Mouse (Mus musculus) left cerebral cortex, adult 2 months (tissue): Measurements from ENCODE around the gene Sept3. TPM values are rescaled to one million over a fixed set of nuclear protein-coding genes. Genes with fewer than 3 reads are reported as not detected.

Experiments used
- DNase-seq, 2 experiments: peaks; one replicate each; pipeline ENCODE4 v3.0.0; 2021 to 2022; ENCODE audit warnings: low spot score in 2 of 2, mixed read lengths in 1 of 2; ENCODE audit errors: extremely low spot score in 1 of 2
- H3K27ac ChIP-seq: fragments of 200-600 bp; 2 replicates; pipeline ENCODE4 v1.8.1; 2022
- H3K4me3 ChIP-seq: fragments of 200-600 bp; 2 replicates; pipeline ENCODE4 v1.8.1; 2022
- CTCF ChIP-seq: fragments of 200-600 bp; IDR thresholded peaks from 2 replicates; pipeline ENCODE4 v1.8.1; 2022; ENCODE audit warnings: antibody characterized with exemption, mild to moderate bottlenecking, moderate library complexity
- intact Hi-C: fragments of 180-260 bp; cut with DNase I; formaldehyde crosslinking; loops from one replicate; pipeline ENCODE4 v1.15.1; 2025
- total RNA-seq, 2 experiments: library from RNA; stranded (reverse); gene quantifications; 2 replicates each; pipeline ENCODE4 v1.2.3; 2021

Gene Sept3
- total RNA-seq, 2 experiments from 2014 or later: 489 to 520 TPM

DNA sequence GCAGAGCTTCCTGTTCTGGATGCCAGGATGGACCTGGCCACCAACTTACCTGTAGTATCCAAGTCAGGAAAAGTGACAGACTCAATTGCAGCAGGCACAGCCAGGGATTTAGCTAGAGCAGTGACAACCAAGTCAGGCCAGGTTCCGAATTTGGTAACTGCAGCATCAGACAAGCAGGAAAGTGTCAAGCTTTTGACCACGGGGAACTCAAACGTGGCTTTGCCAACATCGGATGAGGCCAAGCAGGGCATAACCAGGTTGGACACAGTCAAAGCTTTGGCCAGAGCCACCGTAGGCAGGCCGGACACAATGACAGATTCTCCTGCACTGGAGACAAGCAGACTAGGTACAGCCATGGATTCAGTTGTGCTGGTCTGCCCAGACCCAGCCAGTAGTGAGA is 2.4 kb upstream of the Sept3 start:
- Histone ChIP-seq H3K27ac (no peak overlapping the region), H3K4me3 (no peak overlapping the region)
- DNase-seq: no peak
- intact Hi-C loops: no loop called here
- TF ChIP-seq CTCF: no peak

DNA sequence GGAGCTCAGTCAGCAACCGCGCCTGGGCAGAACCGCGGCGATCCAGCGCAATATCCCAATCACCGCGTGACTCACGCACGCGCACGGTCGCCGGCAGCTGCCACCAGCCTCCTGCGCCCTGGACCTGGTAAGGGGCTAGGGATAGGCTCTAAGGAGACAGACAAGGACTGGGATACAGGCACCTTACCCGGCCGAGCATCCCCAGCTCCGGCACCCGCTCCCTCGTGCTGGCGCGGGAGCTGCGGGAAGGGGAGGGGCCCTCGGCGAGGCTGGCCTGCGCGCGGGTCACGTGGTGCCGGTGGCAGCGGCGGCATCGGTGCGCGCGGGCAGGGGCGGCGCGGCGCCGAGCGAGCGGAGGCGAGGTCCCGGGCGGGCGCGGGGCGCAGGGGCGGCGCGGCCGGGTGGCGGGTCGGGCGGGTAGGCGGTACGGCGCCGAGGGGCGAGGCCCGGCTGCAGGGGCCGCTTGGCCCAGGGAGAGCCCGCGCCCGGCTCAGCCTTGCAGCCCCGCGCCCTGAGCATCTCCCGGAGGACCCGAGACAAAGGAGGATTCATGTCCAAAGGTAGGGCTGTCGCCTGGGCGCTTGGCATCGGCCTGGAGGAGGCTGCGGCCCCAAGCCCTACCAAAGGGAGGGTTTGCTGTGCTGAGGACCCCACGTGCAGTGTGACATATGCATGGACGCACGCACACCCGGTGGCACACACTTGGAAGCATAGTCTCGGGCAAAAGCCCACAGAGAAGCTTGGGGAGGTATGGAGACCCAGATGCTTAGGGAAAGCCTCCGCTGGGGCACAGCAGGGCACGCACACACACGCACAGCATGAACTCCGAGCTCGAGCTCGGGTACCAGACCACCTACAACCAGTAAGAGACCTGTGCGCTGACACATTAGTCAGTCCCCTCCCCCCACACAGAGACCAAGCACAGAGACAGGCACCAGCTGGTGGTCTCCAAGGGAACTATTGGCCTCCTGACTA is 521 bp downstream of the Sept3 start:
- Histone ChIP-seq H3K27ac (peak overlapping the region; percentile 94), H3K4me3 (peak overlapping the region; percentile 78)
- intact Hi-C loops: loop anchor here (2.0 kb wide), 1 partner anchor 72 kb away; no protein-coding TSS in a partner anchor
- peak; percentile 84 to 85 for DNase-seq
- no peak for TF ChIP-seq CTCF

DNA sequence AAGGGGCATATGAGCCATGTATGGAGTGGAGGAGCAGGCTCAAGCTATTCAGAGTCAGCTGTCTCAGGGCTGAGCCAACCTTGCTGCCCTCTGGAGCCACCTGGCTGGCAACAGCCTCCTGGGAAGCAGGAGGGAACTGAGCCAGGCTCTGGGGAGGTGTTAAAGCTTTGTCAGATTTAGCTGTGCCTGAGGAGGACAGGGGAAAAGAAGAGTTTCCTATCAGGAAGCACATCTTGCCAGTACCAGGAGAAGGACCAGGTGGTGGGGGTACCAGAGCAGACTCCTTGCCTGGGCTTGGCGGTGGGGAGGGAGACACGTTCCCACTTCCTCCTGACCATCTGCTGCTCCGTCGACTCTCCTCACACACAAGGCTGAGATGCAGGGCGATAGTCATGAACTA is 2.9 kb downstream of the Sept3 start:
- Histone ChIP-seq H3K27ac (peak overlapping the region; percentile 74), H3K4me3 (no peak overlapping the region; the same call in 1 of the 2 replicates)
- intact Hi-C loops: no loop called here
- no peak for TF ChIP-seq CTCF
- no peak for DNase-seq

DNA sequence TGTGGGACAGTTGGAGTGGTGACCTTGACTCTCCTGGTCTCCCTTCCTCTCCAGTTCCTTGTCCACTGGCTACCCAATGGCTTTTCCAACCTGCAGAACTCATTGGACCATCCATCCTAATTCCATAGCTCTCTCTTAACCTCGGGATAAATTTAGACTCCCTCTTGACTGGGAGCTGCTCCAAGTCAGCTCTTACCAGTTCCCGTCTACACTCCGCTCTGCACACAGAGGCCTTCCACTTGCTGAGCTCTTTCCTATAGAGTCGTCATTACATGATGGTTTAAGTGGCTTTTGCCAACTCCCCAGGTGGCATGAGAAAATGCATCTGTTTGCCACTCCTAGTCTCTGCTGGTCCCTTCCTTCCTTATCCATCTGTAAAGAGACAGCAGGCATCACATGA is 5.9 kb downstream of the Sept3 start:
- DNase-seq: no peak
- no peak for TF ChIP-seq CTCF
- intact Hi-C loops: no loop called here
- H3K4me3 ChIP-seq: no peak overlapping the region
- no peak overlapping the region for H3K27ac ChIP-seq

DNA sequence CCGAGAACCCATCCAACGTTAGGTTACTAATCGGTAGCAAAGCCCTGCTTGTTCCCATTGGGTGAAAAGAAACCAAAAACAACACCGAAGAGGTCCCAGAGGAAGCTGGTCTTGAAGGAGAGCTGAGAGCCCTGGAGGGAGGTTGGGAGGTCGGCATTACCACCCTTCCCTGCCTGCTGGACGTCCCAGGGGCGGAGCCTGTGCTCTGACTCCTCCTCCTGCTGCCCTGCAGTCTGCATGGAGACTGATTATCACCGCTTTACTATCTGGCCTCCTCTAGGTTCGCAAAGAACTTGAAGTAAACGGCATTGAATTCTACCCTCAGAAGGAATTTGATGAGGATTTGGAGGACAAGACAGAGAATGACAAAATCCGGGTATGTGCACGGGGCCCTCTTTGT is 11.5 kb downstream of the Sept3 start:
- DNase-seq: no peak
- intact Hi-C loops: no loop called here
- TF ChIP-seq CTCF: no peak
- no peak overlapping the region for H3K27ac ChIP-seq
- no peak overlapping the region for H3K4me3 ChIP-seq

DNA sequence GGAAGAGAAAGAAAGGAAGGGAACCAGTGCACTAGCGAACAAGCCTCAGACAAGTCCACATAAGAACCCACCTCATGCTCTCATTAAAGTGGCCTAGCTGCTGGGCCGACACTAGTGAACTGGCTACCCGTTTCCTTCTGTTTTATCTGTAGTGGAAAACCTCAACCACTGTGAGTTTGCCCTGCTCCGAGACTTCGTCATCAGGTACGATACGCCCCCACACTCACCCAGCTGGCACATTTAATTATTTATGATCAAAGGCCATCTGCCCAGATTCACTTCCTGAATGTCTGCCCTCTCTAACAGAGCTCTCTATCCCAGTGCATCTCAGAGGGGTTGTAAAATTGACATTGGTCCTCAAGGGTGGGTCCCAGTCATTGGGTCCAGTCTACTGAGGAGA is 15.6 kb downstream of the Sept3 start:
- DNase-seq: no peak
- no peak for TF ChIP-seq CTCF
- no peak overlapping the region for H3K4me3 ChIP-seq

DNA sequence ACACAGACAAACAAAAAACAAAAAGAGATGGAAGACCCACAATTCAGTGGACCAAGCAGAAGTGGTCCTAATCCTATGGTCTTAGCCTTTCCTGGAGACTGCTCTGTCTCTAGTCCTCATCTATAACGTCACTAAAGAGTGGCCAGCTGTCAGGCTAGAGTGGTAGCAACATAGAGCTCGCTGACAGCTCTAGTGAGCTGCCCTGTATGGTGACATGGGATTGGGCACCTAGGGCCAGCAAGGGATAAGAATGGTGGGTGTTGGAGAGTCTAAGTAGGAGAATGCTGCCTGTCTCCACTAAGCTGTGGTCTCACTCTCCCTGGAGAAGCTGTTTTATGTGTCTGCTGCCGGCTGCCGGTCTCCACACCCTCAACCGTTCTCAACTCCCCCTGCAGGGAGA is 18.2 kb downstream of the Sept3 start:
- DNase-seq: no peak
- H3K27ac ChIP-seq: no peak overlapping the region
- intact Hi-C loops: loop anchor here (10.0 kb wide), 2 partner anchors 122 to 512 kb away; no protein-coding TSS in a partner anchor
- no peak for TF ChIP-seq CTCF
- no peak overlapping the region for H3K4me3 ChIP-seq

More for the DNA sequence above, 15.6 kb downstream of the Sept3 start:
- no peak overlapping the region for H3K27ac ChIP-seq
- intact Hi-C loops: loop anchor here (10.0 kb wide), 2 partner anchors 125 to 515 kb away; no protein-coding TSS in a partner anchor

DNA sequence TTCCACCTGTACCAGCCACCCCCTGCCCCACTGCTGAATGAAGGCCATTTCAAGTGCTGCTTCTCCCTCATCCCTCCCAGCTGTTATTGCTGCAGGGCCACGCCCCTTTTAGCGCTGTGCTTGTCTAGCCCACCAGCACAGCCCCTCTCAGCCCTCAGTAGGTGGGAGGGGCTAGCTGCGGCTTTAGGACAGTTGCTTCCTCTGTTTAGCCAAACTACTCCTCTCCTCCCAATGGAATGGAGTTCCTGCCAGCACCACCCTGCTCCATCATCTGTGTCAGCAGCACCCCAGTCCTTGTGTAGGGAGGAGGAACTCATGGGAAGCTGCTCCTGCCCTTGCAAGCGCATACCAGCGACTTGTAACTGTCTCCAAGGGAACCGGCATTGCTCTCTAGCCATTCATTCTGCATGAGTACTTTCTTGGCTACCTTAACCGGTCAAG is 18.6 kb downstream of the Sept3 start:
- no peak for TF ChIP-seq CTCF
- no peak for DNase-seq
- intact Hi-C loops: loop anchor here (10.0 kb wide), 2 partner anchors 122 to 512 kb away; no protein-coding TSS in a partner anchor
- Histone ChIP-seq H3K27ac (no peak overlapping the region), H3K4me3 (no peak overlapping the region)

DNA sequence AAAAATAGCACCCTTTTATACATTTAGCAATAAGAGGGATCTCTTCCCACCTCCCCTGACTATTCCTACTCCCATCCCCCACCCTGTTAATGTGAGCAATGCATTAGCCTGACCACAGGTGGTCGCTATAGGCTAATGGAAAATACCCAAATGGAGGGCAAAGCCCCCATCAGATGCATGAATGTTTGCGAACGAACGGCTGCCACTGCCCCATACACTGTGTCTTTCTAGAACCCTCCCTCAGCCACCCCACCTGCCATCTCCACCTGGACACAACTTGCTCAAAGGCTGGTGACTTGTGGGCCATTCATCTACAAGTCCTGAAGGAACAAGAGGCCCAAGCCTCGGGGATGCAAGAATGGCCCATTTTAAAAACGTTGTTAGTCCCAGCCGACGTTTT is 19.4 kb downstream of the Sept3 start:
- TF ChIP-seq CTCF: peak; percentile 48
- DNase-seq: no peak
- Histone ChIP-seq H3K27ac (no peak overlapping the region), H3K4me3 (no peak overlapping the region)
- intact Hi-C loops: loop anchor here (10.0 kb wide), 2 partner anchors 121 to 511 kb away; no protein-coding TSS in a partner anchor

DNA sequence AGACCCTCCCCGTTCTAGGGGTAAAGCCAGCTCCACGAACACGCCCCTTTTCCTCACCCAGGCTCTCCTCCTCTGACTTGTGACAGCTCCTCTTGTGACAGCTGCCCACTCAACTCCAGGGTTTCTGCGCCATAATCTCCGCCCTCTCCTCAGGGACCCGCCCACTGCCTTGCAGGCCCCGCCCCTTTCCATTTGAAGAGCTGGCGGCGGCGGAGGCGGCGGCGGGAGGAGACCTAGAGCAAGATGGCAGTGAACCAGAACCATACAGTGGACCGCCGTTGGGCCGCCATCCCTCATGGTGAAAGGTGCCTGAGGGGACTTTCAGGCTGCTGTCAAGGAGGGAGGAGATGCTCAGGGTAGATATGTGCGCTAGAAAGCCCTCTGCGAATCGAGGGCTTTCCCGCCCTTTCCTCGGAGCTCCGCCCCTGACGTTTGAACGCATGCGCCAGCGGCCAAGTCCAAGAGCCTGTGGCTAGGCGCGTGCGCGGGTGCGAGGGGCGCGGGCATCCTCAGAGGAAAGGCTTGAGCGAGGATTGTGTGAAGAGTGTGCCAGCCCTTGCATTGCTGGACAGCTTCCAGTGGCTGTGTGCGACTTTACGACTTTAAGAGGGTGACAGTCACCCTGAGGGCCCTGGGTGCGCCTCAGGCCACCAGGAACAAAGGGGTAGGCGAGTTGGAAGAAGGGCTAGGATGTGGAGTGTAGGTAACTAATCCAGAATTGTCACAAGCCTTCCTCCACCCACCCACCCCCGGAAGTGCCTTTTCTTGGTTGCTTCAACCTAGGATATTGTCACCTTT is 24.3 kb downstream of the Sept3 start, which contains the start of gene Wbp2nl:
TSS of gene Wbp2nl (plus strand) at position 191 of the 798 bp plus-strand sequence.
- intact Hi-C loops: loop anchor here (10.0 kb wide), 2 partner anchors 116 to 506 kb away; no protein-coding TSS in a partner anchor
- DNase-seq: no peak
- no peak for TF ChIP-seq CTCF
- Histone ChIP-seq H3K4me3 (no peak within 1 kb of the TSS), H3K27ac (no peak within 1 kb of the TSS)

DNA sequence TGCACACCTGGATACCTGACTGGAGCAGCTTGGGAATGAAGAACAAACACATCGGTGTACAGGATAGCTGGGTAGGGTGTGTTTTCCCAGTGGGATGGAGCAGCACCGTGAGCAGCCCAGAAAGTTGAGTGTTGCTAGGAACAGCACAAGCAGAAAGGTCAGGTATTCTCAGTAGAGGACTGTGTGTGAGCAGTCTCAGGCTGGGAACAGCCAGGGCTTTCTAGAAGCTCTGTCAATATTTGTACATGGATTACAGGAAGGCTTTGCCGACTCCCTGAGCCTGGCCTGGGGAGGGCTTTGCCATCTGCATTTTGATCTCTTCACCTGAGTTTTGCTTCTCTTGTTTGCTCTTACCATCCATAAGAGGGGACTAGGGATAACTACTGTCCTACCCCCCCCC is 32.4 kb downstream of the Sept3 start:
- intact Hi-C loops: no loop called here
- DNase-seq: no peak

More for the DNA sequence above, 32.4 kb downstream of the Sept3 start:
- no peak overlapping the region for H3K27ac ChIP-seq
- H3K4me3 ChIP-seq: no peak overlapping the region
- TF ChIP-seq CTCF: no peak
